Mouse (Mus musculus) spleen, adult 2 months (tissue): ENCODE results near the gene Srbd1.

Experiments used
- CTCF ChIP-seq: fragments of 200-500 bp; IDR thresholded peaks from 2 replicates; pipeline ENCODE4 v1.5.1; 2011; ENCODE audit warnings: mild to moderate bottlenecking, inconsistent platforms; ENCODE audit not compliant: insufficient read depth, insufficient read length, insufficient replicate concordance; ENCODE audit errors: extremely low read depth
- POLR2A ChIP-seq: fragments of 200-500 bp; IDR thresholded peaks from 2 replicates; pipeline ENCODE4 v1.6.1; 2011; ENCODE audit warnings: low read depth, low read length, inconsistent platforms

DNA sequence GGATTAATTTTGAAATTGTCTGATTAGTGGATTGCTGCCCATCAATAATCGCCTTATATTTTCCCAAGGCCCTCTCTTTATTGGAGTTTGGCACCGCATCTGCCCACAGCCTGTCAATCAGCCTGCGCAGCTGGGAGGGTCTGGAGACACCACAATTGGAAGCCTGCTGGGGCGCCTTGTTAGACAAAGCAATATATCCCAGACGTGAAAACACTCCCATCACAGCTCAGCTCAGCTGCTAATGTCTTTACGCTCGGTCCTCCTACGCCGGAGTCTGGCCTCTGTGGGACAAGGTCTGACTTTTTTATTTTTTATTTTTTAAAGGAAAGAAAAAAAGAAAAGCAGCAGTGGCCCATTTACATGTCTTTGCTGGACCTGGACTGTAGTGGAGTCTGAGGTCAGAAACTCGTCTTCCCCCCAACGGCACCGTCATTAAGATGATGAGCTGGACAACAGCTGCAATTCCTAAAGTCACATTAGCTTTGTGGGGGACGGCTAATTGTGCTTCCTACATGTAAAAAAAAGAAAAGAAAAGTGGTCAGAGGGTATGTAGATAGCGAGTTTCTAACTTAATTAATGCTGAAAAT lies 195.0 kb downstream of the Srbd1 start:
- TF ChIP-seq POLR2A = no peak
- no peak for TF ChIP-seq CTCF
